Mouse (Mus musculus) spleen, embryonic (tissue): Measurements from ENCODE around the gene Hlcs.
"Not testable (repeated sequence)": the region's sequence is repeated elsewhere in the genome, so short reads cannot be mapped to it uniquely, and the experiment has no call there.

Experiments
- CTCF ChIA-PET: fragments of 350-600 bp; sonication (Branson Sonifier 250); formaldehyde crosslinking; loops from one replicate; lab custom pipeline; 2022; lab: Charles Lee

Gene Hlcs

GRCm38 (mm10) chr16:94313229-94314030 is at the start of gene Hlcs:
Hlcs (minus strand) TSS chr16:94313571.
- CTCF ChIA-PET: interaction anchor here (1.3 kb wide), 1 partner anchor 22 kb away, joined by 6 read pairs; no protein-coding TSS in a partner anchor

DNA sequence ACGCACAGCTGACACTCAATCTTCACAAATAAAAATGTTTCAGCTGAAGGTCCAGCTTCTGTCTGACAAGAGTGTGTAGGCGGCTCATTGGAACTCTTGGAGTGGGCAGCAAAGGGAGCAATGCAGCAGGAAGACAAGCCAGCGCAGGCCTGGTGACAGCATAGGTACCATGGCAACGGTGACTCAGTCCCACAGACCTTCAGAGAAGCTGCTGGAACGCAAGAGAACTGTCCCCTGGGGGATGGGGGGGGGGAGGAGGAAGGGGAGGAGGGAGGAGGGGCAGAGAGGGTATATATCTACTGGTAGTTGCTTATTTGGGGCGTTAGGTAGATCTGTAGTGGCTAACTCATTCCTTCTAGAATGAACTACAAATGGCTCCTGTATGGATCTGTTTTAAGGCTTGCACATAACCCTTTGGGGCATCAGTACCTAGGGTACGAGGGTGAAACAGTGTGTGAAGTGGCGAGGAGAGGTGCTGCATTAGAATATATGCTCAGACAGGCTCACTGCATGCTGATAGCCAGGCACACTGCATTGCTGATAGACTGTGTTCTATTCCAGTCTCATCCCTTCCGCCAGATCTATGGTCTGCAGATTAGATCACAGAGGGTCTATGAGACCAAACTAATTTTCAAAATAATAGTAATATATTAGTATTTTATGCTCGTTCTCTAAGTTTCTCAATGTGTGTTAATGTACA is 49.0 kb upstream of the Hlcs start:
- CTCF ChIA-PET: no interaction called here

DNA sequence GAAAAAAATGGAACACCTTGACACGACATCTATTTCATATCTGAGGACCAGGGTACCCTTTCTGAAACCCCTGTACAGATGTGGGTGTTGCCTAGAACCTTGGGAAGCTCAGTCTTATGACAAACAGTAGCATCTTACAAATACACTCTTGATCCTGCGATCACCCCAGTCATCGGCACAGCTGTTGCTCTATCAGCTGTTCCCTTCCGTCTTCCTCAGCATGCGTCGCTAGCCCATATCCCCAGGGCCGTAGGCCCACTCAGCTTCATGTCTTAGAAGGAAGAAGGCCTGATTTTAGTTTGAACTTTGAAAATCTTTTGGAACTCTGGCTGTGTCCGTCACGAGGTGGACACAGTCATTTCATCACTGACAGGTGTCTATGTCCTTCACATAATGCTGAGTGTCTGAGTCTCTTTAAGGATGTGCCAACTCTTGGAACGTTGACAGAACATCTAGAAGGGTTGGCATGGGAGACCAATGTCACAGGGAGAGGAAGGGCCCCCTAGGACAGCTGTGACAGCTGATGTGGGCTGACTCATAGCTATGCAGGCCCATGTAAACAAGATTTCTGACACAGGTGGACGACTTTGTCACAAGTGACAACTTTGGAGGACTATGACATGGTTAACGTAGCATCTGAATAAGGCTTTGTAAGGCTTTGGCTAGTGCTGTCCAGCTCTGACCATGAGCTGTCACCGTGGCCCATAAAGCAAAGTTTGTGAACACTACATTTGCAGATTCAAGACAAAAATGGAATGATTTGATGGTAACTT is 47.4 kb upstream of the Hlcs start:
- CTCF ChIA-PET: no interaction called here

- CTCF ChIA-PET: no interaction called here
These were observed 44.7 kb upstream of the Hlcs start for GRCm38 (mm10) chr16:94358091-94358490.

- CTCF ChIA-PET: no interaction called here
These were observed 43.6 kb upstream of the Hlcs start for GRCm38 (mm10) chr16:94356776-94357494.

DNA sequence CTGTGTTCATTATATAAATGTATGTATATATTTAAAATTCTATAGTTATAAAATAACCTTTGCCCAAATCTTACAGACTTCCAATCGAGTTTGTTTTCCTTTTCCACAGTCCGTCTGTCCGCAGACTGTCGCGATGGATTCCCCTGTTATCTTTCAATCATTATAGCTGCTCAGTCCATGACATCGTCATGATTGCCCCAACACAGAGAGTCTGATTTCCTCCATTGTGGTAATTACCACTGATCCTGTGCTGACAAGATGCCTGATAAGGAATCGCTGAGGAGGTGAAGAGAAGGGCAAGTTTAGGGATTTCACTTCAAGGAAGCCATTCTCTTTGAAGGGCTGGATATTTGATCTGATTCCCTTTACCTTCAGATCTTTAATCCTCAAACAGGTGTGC is 42.7 kb upstream of the Hlcs start:
- CTCF ChIA-PET: no interaction called here

- CTCF ChIA-PET: interaction anchor here (0.6 to 0.9 kb wide), 2 partner anchors 24 to 164 kb away, joined by 4 to 11 read pairs; no protein-coding TSS in a partner anchor
These were observed 41.1 kb upstream of the Hlcs start for GRCm38 (mm10) chr16:94354450-94354849.

DNA sequence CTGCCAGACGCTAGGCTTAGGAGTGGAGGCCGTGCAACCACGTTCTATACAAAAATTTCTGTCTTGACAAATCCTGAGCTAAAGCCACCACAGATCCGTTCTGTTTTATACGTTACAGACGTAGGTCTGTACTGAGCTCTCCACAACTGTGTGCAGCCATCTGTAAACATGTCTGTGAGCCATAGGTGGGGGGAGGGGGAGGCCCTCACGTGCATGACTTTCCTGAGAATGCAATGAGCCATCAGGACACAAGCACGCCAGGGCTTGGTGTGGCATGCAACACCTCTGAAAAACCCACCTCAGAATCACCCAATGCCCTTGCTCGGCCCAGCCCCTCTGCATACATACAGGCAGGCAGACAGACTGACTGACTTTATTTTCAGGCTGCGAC is 36.9 kb upstream of the Hlcs start:
- CTCF ChIA-PET: no interaction called here

GRCm38 (mm10) chr16:94349588-94350286 is 36.4 kb upstream of the Hlcs start:
- CTCF ChIA-PET: no interaction called here

DNA sequence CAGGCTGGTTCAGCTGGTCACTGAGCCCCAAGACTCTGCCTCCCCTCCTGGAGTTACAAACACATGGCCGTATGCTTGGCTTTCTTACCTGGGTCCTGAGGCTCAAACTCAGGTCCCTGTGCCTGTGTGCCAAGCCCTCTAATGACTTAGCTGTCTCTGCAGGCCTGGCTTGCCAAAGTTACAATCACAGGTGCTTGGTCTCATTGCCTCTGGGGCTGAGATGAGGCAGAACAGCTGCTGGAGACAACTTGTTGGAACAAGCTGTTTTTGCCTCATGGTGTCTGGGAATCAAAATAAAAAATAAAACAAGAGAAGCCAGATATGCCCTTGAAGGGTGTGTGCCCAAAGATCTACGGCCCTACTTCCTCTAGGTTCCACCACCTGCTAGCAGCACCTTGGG is 35.4 kb upstream of the Hlcs start:
- CTCF ChIA-PET: no interaction called here

- CTCF ChIA-PET: no interaction called here
These were observed 33.8 kb upstream of the Hlcs start for GRCm38 (mm10) chr16:94347080-94347731.

- CTCF ChIA-PET: no interaction called here
These were observed 32.4 kb upstream of the Hlcs start for GRCm38 (mm10) chr16:94345733-94346132.

- CTCF ChIA-PET: not testable (repeated sequence)
These were observed 26.1 kb upstream of the Hlcs start for GRCm38 (mm10) chr16:94339164-94340160.

- CTCF ChIA-PET: interaction anchor here (0.5 kb wide), 1 partner anchor 10 kb away, joined by 4 read pairs; no protein-coding TSS in a partner anchor
These were observed 22.3 kb upstream of the Hlcs start for GRCm38 (mm10) chr16:94335656-94336055.

GRCm38 (mm10) chr16:94331886-94332252 is 18.5 kb upstream of the Hlcs start:
- CTCF ChIA-PET: interaction anchor here (0.7 kb wide), 1 partner anchor 12 kb away, joined by 4 read pairs; no protein-coding TSS in a partner anchor

GRCm38 (mm10) chr16:94331233-94331885 is 18.0 kb upstream of the Hlcs start:
- CTCF ChIA-PET: interaction anchor here (0.7 kb wide), 1 partner anchor 13 kb away, joined by 4 read pairs; no protein-coding TSS in a partner anchor

- CTCF ChIA-PET: interaction anchor here (0.5 to 1.3 kb wide), 4 partner anchors 24 to 1295 kb away, joined by 3 to 18 read pairs (median 6); no protein-coding TSS in a partner anchor
These were observed 17.1 kb upstream of the Hlcs start for GRCm38 (mm10) chr16:94330429-94330828.
